Mouse (Mus musculus): ENCODE data around the gene Kif26a.

The Kif26a gene

DNA sequence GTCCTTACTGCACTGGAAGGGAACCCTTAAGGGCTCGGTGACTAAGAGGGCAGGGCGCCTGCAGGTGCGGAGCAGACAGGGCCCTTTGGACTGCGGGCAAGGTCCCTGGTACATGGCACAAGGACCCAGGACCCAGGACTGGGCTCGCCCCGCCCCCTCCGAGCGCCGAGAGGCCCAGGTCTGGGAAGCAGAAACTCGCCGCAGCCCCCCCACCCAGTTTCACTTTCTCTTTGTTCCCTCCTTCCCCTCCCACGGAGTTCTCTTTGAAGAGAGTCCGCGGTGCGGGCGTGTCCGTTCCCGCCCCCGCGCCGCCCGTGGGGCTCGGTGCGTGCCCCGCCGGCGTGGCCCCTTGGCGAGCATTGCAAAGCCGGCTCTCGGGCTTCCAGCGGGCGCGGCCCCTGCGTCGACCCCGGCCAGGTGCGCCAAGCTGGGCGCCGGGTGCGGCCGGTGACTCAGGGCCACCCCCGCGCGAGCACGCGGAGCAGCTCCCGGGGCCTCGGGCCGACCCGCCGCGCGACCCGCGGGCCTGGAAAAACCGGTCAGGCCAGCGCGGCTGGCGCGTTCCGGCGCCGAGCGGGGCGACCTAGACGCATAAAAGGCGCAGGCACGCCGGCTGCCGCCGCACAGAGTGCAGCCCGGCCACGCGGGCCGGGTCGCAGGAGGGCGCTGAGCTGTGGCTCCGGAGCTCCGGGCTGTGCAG, 15.7 kb upstream of the Kif26a start:
- DNase-seq (ENCODE audit: low spot score), result peak; percentile 73

- no peak for DNase-seq (ENCODE audit: low spot score)
These were observed 15.1 kb upstream of the Kif26a start for GRCm38 (mm10) chr12:112130957-112131356.

DNA sequence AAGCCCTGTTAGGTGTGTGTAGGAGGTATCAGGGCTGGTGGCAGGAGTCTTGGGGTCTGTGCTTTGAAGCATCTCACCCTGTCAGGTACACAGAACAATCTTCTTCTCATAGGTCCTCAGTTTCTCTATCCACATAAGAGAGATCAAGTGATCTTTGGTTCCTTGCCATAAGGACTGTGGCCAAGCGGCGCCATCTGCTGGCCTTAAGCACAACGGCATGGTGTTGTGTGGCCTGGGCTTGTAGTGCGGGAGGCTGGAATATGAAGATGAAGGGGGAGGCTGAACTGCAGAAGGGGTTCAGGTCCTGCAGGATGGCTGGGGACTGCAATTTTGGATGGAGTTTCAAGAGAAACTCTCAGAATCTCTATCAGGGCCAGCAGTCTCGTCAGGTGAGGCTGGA, 5.8 kb upstream of the Kif26a start:
- DNase-seq (ENCODE audit: low spot score), result peak; percentile 45

- DNase-seq (ENCODE audit: low spot score), result no peak
These were observed 5.3 kb upstream of the Kif26a start for GRCm38 (mm10) chr12:112140745-112141144.

DNA sequence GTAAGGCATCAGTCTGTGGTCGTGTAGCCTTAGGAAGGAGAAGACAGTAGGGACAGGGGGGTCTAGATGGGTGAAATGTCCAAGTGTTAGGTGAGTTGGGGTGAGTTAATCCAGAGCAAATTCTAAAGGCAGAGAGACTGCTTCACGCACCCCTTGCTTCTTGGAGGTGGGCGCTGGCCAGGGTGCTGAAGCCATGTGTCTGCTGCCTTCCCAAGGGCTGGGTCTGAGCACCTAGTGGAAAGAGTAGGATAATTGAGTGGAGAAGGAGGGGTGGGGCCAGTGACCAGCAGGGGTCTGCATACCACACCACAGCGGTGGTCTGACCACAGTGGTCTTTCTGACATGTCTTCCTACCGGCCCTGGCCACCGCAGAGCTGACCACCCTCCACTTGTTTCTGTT, 4.7 kb upstream of the Kif26a start:
- peak; percentile 75 for DNase-seq (ENCODE audit: low spot score)

DNA sequence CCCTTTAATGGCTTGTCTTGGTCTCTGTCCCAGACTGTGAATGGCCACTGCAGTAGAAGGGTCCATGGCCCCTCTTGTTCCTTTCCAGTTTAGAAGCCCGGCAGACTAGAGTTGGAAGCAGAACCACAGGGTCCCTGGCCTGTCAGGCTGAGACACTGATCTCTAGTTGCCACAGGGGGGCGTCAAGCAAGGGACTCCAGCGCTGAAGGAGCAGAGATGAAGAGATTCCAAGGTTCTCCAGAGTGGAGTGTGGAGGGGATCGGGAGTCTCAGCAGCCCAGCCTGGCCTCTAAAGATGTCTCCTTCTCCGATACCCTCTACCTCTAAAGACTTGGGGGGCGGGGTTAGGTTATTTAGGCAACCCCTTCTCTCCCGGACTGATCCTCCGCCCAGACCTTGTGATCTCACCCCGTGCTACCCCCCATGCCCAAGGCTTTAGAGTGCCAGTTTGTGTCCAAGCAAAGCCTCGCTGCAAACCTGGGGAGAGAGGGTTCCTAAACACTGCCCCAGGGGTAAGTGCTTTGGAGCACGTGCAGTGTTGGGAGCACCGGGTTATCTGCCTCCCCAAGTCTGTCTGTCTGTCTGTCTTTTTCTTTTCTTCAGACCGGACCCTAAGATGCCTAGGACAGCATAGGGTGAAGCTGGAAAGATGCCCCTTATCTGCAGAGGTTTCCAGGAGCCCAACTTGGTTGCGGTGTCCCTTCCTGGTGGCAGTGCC, 2.7 kb upstream of the Kif26a start:
- DNase-seq (ENCODE audit: low spot score), result no peak

DNA sequence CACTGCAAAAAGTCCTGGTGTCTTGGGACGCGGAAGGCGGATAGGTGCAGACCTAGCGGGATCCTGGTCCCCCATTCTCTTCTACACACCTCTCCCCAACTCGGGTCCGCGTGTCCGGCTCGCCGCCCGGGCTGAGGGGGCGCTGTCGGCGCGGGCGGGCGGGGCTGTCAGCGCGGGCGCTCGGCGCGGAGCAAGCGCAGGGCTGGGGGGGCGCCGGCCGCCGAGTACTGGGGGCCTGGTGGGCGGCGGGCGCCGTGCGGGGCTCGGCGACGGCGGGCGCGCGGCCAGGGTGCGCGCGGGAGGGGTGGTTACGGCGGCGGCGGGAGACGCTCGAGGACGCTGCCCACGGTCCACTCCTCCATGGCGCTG, 2.2 kb upstream of the Kif26a start:
- DNase-seq (ENCODE audit: low spot score), result no peak

DNA sequence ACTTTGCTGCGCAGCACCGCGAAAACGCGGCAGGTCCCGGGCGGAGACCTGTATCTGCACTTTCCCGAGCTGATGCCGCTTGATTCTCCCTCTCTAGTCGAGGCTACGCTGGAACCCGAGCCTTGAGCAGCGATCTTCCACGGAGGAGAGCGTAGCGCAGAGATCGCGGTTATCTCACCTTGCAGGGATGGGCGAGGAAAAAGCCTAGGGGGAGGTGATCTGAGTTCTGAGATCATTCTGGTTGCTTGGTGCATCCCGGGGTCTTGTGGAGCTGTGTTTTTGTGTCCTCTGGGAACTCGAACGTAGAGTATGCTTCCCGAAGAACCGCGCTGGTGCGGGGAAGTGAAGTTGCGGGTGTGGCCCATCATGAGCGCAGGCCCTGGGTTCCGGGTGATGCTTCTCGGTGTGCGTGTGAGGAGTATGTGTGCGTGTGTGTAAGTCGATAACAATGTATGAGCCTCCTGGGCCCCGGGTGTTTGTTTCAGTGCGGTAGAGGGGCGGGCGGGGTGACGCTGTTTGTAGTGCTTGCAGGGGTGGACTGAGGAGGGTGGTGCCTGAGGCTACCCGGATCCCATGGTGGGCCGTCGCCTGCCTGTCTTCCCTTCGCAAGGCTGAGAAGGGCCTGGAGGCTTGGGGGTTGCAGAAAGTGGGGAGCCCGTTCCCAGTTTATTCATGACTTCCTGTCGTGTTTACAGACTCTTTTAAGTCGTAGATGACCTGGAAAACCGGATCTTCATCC, 1.5 kb upstream of the Kif26a start:
- no peak for DNase-seq (ENCODE audit: low spot score)

DNA sequence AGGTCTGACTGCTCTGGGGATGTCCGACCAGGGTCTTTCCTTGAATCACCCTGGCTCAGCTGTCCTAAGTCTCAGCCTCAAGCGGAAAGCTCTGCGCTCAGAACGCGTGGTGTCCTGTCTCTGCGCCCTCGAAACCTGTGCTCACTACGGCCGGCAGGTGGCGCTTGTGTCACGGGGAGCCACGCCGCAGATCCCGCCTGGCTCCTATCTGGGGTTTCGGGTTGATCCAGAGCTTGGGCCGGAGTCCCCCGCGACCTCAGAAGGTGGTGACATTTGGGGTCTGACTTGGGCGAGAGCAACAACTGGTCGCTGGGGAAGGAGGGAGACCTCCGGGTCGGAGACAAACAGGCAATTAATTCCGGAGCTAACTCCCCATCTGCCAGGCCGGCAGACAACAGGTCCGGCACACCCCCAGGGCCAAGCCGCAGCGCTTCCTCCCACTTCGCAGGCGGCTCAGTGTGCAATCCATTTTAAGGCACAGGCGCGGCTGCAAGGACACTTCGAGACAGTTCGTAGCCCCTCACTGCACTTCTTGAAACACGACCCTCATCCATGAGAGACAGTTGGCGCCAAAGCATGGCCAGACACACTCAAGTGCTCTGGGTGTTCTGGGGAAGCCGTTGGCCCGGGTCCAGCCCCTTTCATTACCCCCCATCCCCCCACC, 665 bp upstream of the Kif26a start:
- peak; percentile 86 for DNase-seq (ENCODE audit: low spot score)

DNA sequence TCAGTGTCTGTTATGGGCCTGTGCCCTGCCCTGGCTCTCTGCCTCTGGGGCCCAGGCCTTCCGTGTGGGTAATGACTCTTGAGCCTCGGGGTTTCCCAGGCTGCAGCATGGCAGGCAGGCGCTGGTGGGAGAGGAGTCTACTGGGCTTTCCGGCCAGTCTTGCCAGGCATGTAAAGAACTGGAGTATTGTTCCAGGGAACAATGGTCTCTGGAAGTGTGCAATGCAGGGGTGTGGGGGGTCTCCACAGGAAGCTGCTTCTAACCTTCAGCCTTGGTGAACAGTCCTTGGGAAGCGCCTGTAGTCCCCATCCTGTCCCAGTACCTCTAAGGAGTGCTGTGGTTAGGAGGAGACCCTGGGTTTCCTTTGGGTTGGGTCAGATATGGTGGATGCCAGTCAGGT, 1.4 kb downstream of the Kif26a start:
- DNase-seq (ENCODE audit: low spot score), result no peak

- no peak for DNase-seq (ENCODE audit: low spot score)
These were observed 4.0 kb downstream of the Kif26a start for GRCm38 (mm10) chr12:112150011-112150410.

DNA sequence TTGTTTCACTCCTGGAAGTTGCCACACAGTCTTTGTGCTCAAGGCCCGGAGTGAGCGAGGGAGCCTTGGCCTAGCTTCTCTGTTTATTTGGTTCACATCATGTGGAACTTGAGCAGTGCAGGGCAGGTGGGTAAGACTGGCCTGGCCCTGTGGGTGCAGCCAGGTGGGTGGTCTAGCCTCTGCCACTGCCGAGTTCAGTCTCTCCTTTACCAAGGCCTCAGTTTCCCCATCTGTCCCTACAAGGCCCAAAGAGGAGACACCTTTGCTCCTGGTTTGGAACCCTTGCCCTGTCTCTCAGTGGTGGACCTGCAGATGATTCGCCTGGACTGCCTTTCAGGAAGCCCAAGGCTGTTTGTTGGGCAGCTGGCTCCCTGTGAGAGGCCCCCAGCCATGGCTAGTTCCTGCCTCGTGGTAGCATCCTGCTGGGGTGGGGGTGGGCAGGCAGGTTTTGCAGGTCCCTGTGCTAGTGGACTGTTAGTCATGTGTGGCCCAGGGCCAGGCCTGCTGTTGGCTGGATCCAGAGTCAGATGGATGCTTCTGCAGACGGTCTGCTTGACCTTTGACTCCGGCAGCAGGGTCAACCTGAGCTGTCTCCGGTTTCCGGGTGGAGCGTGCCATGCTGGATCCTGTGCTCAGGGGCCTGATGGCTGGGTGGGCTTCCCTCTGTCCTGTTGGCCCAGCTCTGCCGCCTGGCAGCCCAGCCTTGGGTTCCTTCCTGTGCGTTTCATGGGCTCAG, 5.4 kb downstream of the Kif26a start:
- DNase-seq (ENCODE audit: low spot score), result no peak

DNA sequence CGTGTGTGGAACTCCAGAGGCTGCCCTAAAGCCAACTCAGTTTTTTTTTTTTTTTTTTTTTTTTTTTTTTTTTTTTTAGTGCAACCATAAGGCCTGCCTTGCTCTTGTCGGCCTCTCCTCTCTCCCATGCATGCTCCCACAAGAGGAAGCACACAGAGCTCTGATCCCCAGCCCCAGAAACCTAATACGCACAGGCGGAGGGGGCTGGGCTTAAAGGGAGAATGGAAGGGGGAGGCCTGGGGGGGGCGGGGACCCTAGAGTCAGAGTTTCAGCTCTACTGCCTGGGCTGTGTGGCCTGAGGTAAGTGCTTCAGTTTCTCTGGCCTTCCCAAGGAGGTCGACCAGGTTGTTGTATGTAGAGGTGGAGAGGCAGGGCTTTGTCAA, 6.0 kb downstream of the Kif26a start:
- DNase-seq (ENCODE audit: low spot score), result no peak

DNA sequence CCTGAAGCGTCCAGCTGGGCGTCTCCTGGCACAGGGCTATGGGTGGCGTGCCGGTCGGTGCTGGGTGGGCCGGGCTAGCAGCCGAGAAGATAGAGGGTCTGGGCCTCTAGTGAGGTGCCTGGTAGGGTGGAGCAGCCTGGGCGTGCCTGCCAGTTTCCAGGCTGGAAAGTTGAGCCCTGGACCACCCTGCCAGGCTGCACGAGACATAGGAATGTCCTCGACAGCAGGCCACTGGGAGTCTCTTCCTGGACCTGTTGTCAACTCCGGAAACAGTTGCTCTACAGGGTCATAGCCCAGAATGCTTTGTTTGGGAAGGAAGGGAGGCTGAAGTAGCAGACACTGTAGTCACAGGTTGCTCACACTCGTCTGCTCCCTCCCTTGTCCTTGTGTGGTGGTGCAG, 7.6 kb downstream of the Kif26a start:
- DNase-seq (ENCODE audit: low spot score), result no peak

GRCm38 (mm10) chr12:112154476-112154875, 8.5 kb downstream of the Kif26a start:
- DNase-seq (ENCODE audit: low spot score), result no peak

GRCm38 (mm10) chr12:112155218-112156051, 9.4 kb downstream of the Kif26a start:
- no peak for DNase-seq (ENCODE audit: low spot score)

DNA sequence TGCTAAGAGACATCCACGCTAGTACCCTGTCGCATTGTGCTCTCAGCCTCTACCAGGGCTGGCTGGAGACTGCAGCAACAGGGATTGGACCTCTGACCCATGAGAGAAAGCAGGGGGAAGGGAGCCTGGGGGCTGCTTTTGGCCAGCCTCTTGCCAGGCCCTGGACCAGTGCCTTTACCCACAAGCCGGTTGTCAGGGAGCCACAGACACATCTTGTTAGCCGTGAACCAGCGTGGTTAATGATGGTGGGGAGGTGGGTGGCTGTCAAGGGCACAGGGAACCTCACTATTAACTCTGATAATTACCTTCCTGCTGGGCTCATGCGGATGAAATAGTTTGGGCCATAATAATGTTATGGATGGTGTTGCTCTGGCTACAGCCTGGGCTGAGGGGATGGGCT, 10.8 kb downstream of the Kif26a start:
- DNase-seq (ENCODE audit: low spot score), result no peak

DNA sequence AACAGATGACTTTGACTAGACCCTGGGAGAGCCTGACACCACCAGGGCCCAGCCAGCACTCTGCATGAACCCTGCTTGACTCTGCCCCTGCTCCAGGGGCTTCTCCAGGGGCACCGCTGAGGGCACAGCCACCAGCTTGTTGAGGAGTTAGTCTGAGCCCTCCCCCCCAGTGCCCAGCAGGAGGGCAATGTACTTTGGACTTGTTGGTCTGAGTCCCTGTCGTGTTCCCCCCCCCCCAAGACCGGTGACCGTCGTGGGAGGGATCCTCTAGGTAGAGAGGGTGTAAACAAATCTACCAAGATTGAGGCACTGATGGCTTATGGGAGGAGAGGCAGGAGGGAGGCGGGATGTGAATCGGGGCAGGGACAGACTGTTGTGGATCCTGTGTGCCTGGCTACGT, 12.2 kb downstream of the Kif26a start:
- no peak for DNase-seq (ENCODE audit: low spot score)

GRCm38 (mm10) chr12:112158784-112159183, 12.8 kb downstream of the Kif26a start:
- no peak for DNase-seq (ENCODE audit: low spot score)

DNA sequence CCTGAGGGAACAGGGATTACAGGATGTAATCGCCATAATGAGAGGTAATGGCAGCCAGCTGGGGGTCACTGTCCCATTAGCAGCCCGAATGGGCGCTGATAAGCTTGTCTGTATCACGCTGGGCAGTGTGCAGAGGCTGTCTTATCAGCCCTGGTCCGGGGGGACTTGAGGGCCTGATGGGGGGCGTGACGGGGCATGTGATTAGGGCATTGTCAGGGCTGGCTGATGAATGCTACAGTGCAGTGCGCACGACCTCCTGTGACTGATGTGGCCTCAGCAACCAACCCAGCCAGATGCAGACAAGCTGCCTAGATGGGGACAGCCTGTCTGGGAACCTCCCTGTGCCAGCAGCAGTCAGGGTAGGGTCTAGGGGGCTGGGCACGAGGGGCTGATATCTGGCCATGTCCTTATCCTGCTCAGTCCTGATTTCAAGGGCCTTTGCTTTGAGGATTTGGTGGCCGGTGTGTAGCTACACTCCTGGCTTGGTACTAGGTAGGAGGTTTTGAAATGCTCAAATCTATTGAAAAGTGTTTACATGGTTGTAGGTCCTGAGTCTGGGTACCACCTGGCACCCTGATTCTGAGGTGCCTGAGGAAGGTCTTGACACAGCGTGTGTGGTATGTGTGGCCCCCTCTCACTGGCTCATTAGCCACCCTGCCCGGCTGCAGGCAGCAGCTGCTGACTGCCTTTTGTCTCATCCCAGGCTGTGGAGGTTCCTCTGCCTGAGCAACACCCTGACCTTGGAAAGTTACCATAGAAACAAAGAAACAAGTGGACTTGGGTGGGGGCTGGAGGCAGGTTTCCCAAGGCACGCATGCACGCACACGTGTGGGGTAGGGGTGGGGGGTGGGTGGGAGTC, 18.2 kb downstream of the Kif26a start:
- DNase-seq (ENCODE audit: low spot score), result no peak
